Mouse (Mus musculus) kidney, adult 2 months (tissue): ENCODE results near the gene Olfr31. TPM values are rescaled to one million over a fixed set of nuclear protein-coding genes. Genes with fewer than 3 reads are reported as not detected.

Experiments used
- DNase-seq: peaks from one replicate; pipeline ENCODE4 v3.0.0; 2021
- H3K27ac ChIP-seq: fragments of 200-500 bp; 2 replicates; pipeline ENCODE4 v1.5.1; 2012; ENCODE audit warnings: low read depth, low read length, control low read depth, inconsistent platforms; ENCODE audit not compliant: insufficient read depth
- H3K27me3 ChIP-seq: fragments of 200-500 bp; replicated peaks from 2 replicates; pipeline ENCODE4 v1.6.1; 2012; ENCODE audit warnings: mild to moderate bottlenecking, moderate library complexity, low read length, inconsistent platforms; ENCODE audit not compliant: control insufficient read depth, insufficient read depth
- H3K36me3 ChIP-seq: fragments of 200-500 bp; 2 replicates; pipeline ENCODE4 v1.6.1; 2012; ENCODE audit warnings: mild to moderate bottlenecking, moderate library complexity, low read length, inconsistent platforms; ENCODE audit not compliant: control insufficient read depth, insufficient read depth
- H3K4me1 ChIP-seq: fragments of 200-500 bp; 2 replicates; pipeline ENCODE4 v1.6.1; 2011; ENCODE audit warnings: low read length; ENCODE audit not compliant: control insufficient read depth, insufficient read depth
- H3K4me3 ChIP-seq: fragments of 200-500 bp; 2 replicates; pipeline ENCODE4 v1.5.1; 2011; ENCODE audit warnings: mild to moderate bottlenecking, low read depth, low read length, control low read depth; ENCODE audit not compliant: insufficient read depth
- CTCF ChIP-seq: fragments of 200-500 bp; conservative IDR thresholded peaks from 2 replicates; pipeline ENCODE4 v1.5.1; 2011; ENCODE audit warnings: low read depth, mild to moderate bottlenecking, control low read depth, low read length, moderate library complexity, mixed read lengths; ENCODE audit not compliant: insufficient read depth, insufficient read length
- POLR2A ChIP-seq: fragments of 200-500 bp; IDR thresholded peaks from one replicate; pipeline ENCODE4 v1.6.1; 2011; ENCODE audit warnings: low read depth, low read length, control low read depth
- WGBS: fragments of 180-500 bp; shearing (Covaris S2); methylation state at CpG from one replicate; pipeline ENCODE4 v1.1.7; 2018; 5-methylcytosine and 5-hydroxymethylcytosine counted together
- polyA plus RNA-seq: library from polyadenylated mRNA; depleted of rRNA; stranded (reverse); fragments of >200 nt; gene quantifications from 2 replicates; pipeline ENCODE4 v1.2.3, GENCODE M21; 2012; rRNA removed

The Olfr31 gene
- polyA plus RNA-seq, result not detected in 2 replicates

GRCm38 (mm10) chr14:14322528-14322927 is at the start of gene Olfr31:
Gene Olfr31, plus strand, starts transcription at chr14:14322828.
- Histone ChIP-seq H3K4me3 (no peak within 1 kb of the TSS), H3K27ac (no peak within 1 kb of the TSS), H3K4me1 (no peaks in the 10 kb centered on the region), H3K36me3 (no peaks in the 10 kb centered on the region), H3K27me3 (no peaks in the 10 kb centered on the region)
- TF ChIP-seq POLR2A (no peak), CTCF (no peak)
- DNase-seq, result no peak

- H3K4me1 ChIP-seq, result no peaks in the 10 kb centered on the region
- WGBS, result 49% methylated on average over 7 of the region's 7 CpGs
- peak; percentile 12 for DNase-seq
- no peak overlapping the region for H3K27ac ChIP-seq
- no peaks in the 10 kb centered on the region for H3K36me3 ChIP-seq
- peak overlapping the region; percentile 6 for H3K4me3 ChIP-seq
- peak; percentile 32; the same call in 1 of the 2 replicates for TF ChIP-seq CTCF
- TF ChIP-seq POLR2A, result no peak
- H3K27me3 ChIP-seq, result no peaks in the 10 kb centered on the region
These were observed 28.2 kb upstream of the Olfr31 start for GRCm38 (mm10) chr14:14294426-14294825.

- Histone ChIP-seq H3K4me3 (no peak overlapping the region), H3K27me3 (no peaks in the 10 kb centered on the region), H3K4me1 (no peaks in the 10 kb centered on the region), H3K36me3 (no peaks in the 10 kb centered on the region), H3K27ac (no peak overlapping the region)
- TF ChIP-seq CTCF, result no peak
- WGBS, result 48% methylated on average over 16 of the region's 16 CpGs
- DNase-seq, result no peak
These were observed 13.7 kb upstream of the Olfr31 start for GRCm38 (mm10) chr14:14308938-14309337.

- DNase-seq, result no peak
- no peaks in the 10 kb centered on the region for H3K4me1 ChIP-seq
- TF ChIP-seq CTCF (no peak), POLR2A (no peak)
- 59% methylated on average over 14 of the region's 14 CpGs for WGBS
- H3K4me3 ChIP-seq, result no peak overlapping the region
- no peaks in the 10 kb centered on the region for H3K27me3 ChIP-seq
- H3K36me3 ChIP-seq, result no peaks in the 10 kb centered on the region
- H3K27ac ChIP-seq, result no peak overlapping the region
These were observed 13.2 kb upstream of the Olfr31 start for GRCm38 (mm10) chr14:14309416-14309815.

- TF ChIP-seq CTCF (peak; percentile 61), POLR2A (no peak)
- WGBS, result 3% methylated on average over 40 of the region's 40 CpGs
- H3K4me3 ChIP-seq, result peak overlapping the region; percentile 98
- no peaks in the 10 kb centered on the region for H3K27me3 ChIP-seq
- H3K36me3 ChIP-seq, result no peaks in the 10 kb centered on the region
- no peak overlapping the region for H3K27ac ChIP-seq
- peak; percentile 93 for DNase-seq
- H3K4me1 ChIP-seq, result no peaks in the 10 kb centered on the region
These were observed 22.7 kb downstream of the Olfr31 start for GRCm38 (mm10) chr14:14345113-14345871.

GRCm38 (mm10) chr14:14345948-14346812 is 23.6 kb downstream of the Olfr31 start, which contains the start of gene Il3ra:
Gene Il3ra, plus strand, starts transcription at chr14:14346275.
- 6% methylated on average over 68 of the region's 69 CpGs for WGBS
- Histone ChIP-seq H3K4me3 (peak within 1 kb of the TSS; percentile 98), H3K36me3 (no peaks in the 10 kb centered on the region), H3K27me3 (no peaks in the 10 kb centered on the region), H3K4me1 (no peaks in the 10 kb centered on the region), H3K27ac (peak within 1 kb of the TSS; percentile 91)
- no peak for TF ChIP-seq CTCF
- no peak for TF ChIP-seq POLR2A
- peak; percentile 75 for DNase-seq

GRCm38 (mm10) chr14:14346813-14347100 is 24.1 kb downstream of the Olfr31 start:
- WGBS, result 32% methylated on average over 16 of the region's 16 CpGs
- H3K4me1 ChIP-seq, result no peaks in the 10 kb centered on the region
- no peaks in the 10 kb centered on the region for H3K27me3 ChIP-seq
- peak overlapping the region; percentile 98; the same call in 1 of the 2 replicates for H3K4me3 ChIP-seq
- DNase-seq, result no peak
- TF ChIP-seq POLR2A (no peak), CTCF (no peak)
- no peaks in the 10 kb centered on the region for H3K36me3 ChIP-seq
- H3K27ac ChIP-seq, result no peak overlapping the region
